Mouse (Mus musculus) heart, adult 2 months (tissue): ENCODE data around the gene Cpn1. TPM values are rescaled to one million over a fixed set of nuclear protein-coding genes. Genes with fewer than 3 reads are reported as not detected.
A peak's percentile ranks its signal among the peaks of the same experiment; 100 is the strongest.

Experiments
- DNase-seq, 2 experiments: peaks; one replicate each; pipeline ENCODE4 v3.0.0; 2021
- H3K27ac ChIP-seq: fragments of 200-600 bp; 2 replicates; pipeline ENCODE4 v1.8.1; 2022
- H3K27me3 ChIP-seq: fragments of 200-500 bp; 2 replicates; pipeline ENCODE4 v1.6.1; 2012; ENCODE audit warnings: mild to moderate bottlenecking, low read length, inconsistent platforms, mixed read lengths; ENCODE audit not compliant: control insufficient read depth, insufficient read depth
- H3K36me3 ChIP-seq: fragments of 200-500 bp; 2 replicates; pipeline ENCODE4 v1.6.1; 2012; ENCODE audit warnings: low read length, inconsistent platforms; ENCODE audit not compliant: control insufficient read depth, insufficient read depth
- H3K4me1 ChIP-seq: fragments of 200-500 bp; 2 replicates; pipeline ENCODE4 v1.6.1; 2011; ENCODE audit warnings: low read length; ENCODE audit not compliant: control insufficient read depth, insufficient read depth
- H3K4me3 ChIP-seq: fragments of 200-600 bp; 2 replicates; pipeline ENCODE4 v1.8.1; 2022
- H3K79me2 ChIP-seq: fragments of 200-500 bp; replicated peaks from 2 replicates; pipeline ENCODE4 v1.6.1; 2012; ENCODE audit warnings: mild to moderate bottlenecking, inconsistent platforms, low read length, moderate library complexity, mixed read lengths; ENCODE audit not compliant: control insufficient read depth, insufficient read depth
- H3K9ac ChIP-seq: fragments of 200-500 bp; 2 replicates; pipeline ENCODE4 v1.6.1; 2012; ENCODE audit warnings: low read depth, mild to moderate bottlenecking, control low read depth, inconsistent platforms, low read length, mixed read lengths
- CTCF ChIP-seq: fragments of 200-600 bp; IDR thresholded peaks from 2 replicates; pipeline ENCODE4 v1.8.1; 2022; ENCODE audit warnings: antibody characterized with exemption, mild to moderate bottlenecking, moderate library complexity
- EP300 ChIP-seq: fragments of 200-500 bp; IDR thresholded peaks from 2 replicates; pipeline ENCODE4 v1.6.1; 2011; ENCODE audit warnings: low read depth, low read length, control low read depth; ENCODE audit not compliant: insufficient read depth
- POLR2A ChIP-seq: fragments of 200-500 bp; IDR thresholded peaks from 2 replicates; pipeline ENCODE4 v1.6.1; 2011; ENCODE audit warnings: mild to moderate bottlenecking, low read depth, low read length, control low read depth; ENCODE audit not compliant: insufficient read depth
- WGBS: fragments of 180-500 bp; shearing (Covaris S2); methylation state at CpG from one replicate; pipeline ENCODE4 v1.1.7; 2018; 5-methylcytosine and 5-hydroxymethylcytosine counted together
- intact Hi-C: fragments of 180-260 bp; cut with DNase I; formaldehyde crosslinking; loops from one replicate; pipeline ENCODE4 v1.15.1; 2025
- polyA plus RNA-seq: library from polyadenylated mRNA; depleted of rRNA; stranded (reverse); fragments of >200 nt; gene quantifications from 2 replicates; pipeline ENCODE4 v1.2.3, GENCODE M21; 2012
- total RNA-seq, 2 experiments: library from RNA; stranded (reverse); gene quantifications; 2 replicates each; pipeline ENCODE4 v1.2.3; 2021

Gene Cpn1
- total and polyA plus RNA-seq, 3 experiments, result 0.18 to 0.31 TPM; not detected in 1

DNA sequence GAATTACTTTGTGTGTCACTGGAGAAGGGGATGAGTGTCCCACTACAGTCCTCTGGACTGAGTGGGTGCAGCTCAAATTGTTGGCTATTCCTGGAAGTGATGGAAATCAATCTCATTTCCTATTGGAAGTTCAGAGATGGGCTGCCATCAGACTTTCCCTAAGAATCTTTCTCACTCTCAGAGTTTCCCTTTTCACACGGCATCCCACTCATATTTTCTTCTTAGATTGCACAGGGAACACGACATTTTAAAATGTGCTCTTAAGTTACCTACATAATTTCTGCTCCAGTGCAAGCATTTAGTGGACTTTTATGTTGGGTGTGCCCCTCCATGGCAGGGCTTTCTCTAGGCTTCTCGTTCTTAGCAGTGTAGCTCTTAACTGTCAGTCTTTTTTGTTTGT lies 8.6 kb downstream of the Cpn1 start:
- H3K4me3 ChIP-seq, result no peak overlapping the region
- no peak for TF ChIP-seq POLR2A
- TF ChIP-seq CTCF, result no peak
- no peak for TF ChIP-seq EP300
- no peaks in the 10 kb centered on the region for H3K4me1 ChIP-seq
- H3K9ac ChIP-seq, result no peak overlapping the region
- WGBS, result 69% methylated on average over 3 of the region's 3 CpGs
- H3K36me3 ChIP-seq, result no peaks in the 10 kb centered on the region
- H3K27ac ChIP-seq, result no peak overlapping the region
- no peaks in the 10 kb centered on the region for H3K27me3 ChIP-seq
- no peak for DNase-seq
- intact Hi-C loops, result no loop called here
- H3K79me2 ChIP-seq, result no peaks in the 10 kb centered on the region

GRCm38 (mm10) chr19:43976661-43977060 lies 9.7 kb downstream of the Cpn1 start:
- H3K36me3 ChIP-seq, result no peaks in the 10 kb centered on the region
- intact Hi-C loops, result no loop called here
- DNase-seq, result peak in 1 of 2 experiments; percentile 13

DNA sequence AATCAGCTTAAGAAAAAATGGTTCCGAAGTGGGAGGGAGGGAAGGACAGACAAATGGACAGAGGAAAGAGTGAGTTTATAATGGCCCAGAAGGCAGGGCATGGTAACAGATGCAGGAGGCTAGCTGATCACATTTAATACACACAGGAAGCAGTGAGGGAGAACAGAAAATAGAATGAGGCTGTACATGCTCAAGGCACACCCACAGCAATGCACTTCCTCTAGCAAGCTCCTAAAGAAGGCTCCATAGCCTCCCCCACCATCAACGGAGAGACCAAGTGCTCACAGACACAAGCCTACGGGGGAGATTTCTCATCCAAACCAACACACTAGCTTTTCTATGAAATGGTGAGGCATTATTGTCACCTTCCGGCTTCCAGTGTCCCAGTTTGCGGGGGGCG lies 12.1 kb downstream of the Cpn1 start:
- Histone ChIP-seq H3K27ac (no peak overlapping the region), H3K27me3 (no peaks in the 10 kb centered on the region), H3K4me1 (no peaks in the 10 kb centered on the region), H3K36me3 (no peaks in the 10 kb centered on the region), H3K79me2 (no peaks in the 10 kb centered on the region), H3K4me3 (no peak overlapping the region), H3K9ac (no peak overlapping the region)
- intact Hi-C loops, result no loop called here
- DNase-seq, result no peak
- TF ChIP-seq POLR2A, result no peak
- TF ChIP-seq CTCF, result no peak
- TF ChIP-seq EP300, result no peak
- 87% methylated on average over 6 of the region's 6 CpGs for WGBS

More at GRCm38 (mm10) chr19:43976661-43977060, 9.7 kb downstream of the Cpn1 start:
- WGBS, result 49% methylated on average over 6 of the region's 6 CpGs
- no peaks in the 10 kb centered on the region for H3K4me1 ChIP-seq
- H3K27ac ChIP-seq, result no peak overlapping the region
- TF ChIP-seq EP300 (no peak), CTCF (no peak), POLR2A (no peak)
- no peak overlapping the region for H3K9ac ChIP-seq
- no peak overlapping the region for H3K4me3 ChIP-seq
- no peaks in the 10 kb centered on the region for H3K27me3 ChIP-seq
- H3K79me2 ChIP-seq, result no peaks in the 10 kb centered on the region

DNA sequence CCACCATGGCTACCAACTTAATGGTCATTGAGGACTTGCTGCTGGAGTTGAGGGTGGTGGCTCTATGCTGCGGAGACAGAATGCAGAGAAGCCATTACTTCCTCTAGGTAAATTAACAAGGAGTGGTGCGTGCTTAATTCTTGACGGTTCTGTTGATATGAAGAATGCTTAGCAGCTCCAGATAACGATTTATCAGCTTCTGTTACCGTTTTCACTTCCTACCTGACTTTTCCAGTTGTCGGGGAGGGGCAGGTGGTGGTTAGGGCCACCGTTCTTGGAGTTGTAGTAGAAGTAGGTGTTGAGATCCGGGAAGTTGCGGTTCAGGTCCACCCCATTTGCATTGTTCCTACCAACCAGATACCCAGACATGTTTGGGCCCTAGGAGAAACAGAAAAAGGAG lies 12.6 kb downstream of the Cpn1 start:
- TF ChIP-seq CTCF, result no peak
- TF ChIP-seq POLR2A, result no peak
- no peak for TF ChIP-seq EP300
- Histone ChIP-seq H3K9ac (no peak overlapping the region), H3K27me3 (no peaks in the 10 kb centered on the region), H3K36me3 (no peaks in the 10 kb centered on the region), H3K79me2 (no peaks in the 10 kb centered on the region), H3K4me3 (no peak overlapping the region), H3K27ac (no peak overlapping the region), H3K4me1 (no peaks in the 10 kb centered on the region)
- 69% methylated on average over 9 of the region's 9 CpGs for WGBS
- intact Hi-C loops, result no loop called here
- DNase-seq, result no peak

- H3K9ac ChIP-seq, result no peak overlapping the region
- WGBS, result 84% methylated on average over 8 of the region's 8 CpGs
- H3K79me2 ChIP-seq, result no peaks in the 10 kb centered on the region
- no peaks in the 10 kb centered on the region for H3K4me1 ChIP-seq
- H3K27me3 ChIP-seq, result no peaks in the 10 kb centered on the region
- H3K4me3 ChIP-seq, result no peak overlapping the region
- TF ChIP-seq EP300 (no peak), POLR2A (no peak), CTCF (no peak)
- H3K27ac ChIP-seq, result no peak overlapping the region
- H3K36me3 ChIP-seq, result no peaks in the 10 kb centered on the region
- DNase-seq, result no peak
- intact Hi-C loops, result no loop called here
These were observed 14.2 kb downstream of the Cpn1 start for GRCm38 (mm10) chr19:43972129-43972528.

- no peak overlapping the region for H3K27ac ChIP-seq
- no peak overlapping the region for H3K4me3 ChIP-seq
- no peaks in the 10 kb centered on the region for H3K36me3 ChIP-seq
- no peak for DNase-seq
- no peaks in the 10 kb centered on the region for H3K79me2 ChIP-seq
- WGBS, result 51% methylated on average over 10 of the region's 11 CpGs
- no peaks in the 10 kb centered on the region for H3K4me1 ChIP-seq
- no peaks in the 10 kb centered on the region; the same call in 1 of the 2 replicates for H3K27me3 ChIP-seq
- intact Hi-C loops, result no loop called here
- H3K9ac ChIP-seq, result no peak overlapping the region
- TF ChIP-seq CTCF, result no peak
- TF ChIP-seq EP300, result no peak
- no peak for TF ChIP-seq POLR2A
These were observed 17.8 kb downstream of the Cpn1 start for GRCm38 (mm10) chr19:43968436-43969026.
